Mouse (Mus musculus) ES-Bruce4 (cell line): Measurements from ENCODE around the gene Tpo.

Source experiments
- CTCF ChIP-seq: IDR thresholded peaks from one replicate; pipeline ENCODE4 v1.8.1; 2011; ENCODE audit warnings: low read depth, low read length
- POLR2A ChIP-seq: IDR thresholded peaks from one replicate; pipeline ENCODE4 v1.8.1; 2011; ENCODE audit warnings: low read length; ENCODE audit not compliant: insufficient read depth

DNA sequence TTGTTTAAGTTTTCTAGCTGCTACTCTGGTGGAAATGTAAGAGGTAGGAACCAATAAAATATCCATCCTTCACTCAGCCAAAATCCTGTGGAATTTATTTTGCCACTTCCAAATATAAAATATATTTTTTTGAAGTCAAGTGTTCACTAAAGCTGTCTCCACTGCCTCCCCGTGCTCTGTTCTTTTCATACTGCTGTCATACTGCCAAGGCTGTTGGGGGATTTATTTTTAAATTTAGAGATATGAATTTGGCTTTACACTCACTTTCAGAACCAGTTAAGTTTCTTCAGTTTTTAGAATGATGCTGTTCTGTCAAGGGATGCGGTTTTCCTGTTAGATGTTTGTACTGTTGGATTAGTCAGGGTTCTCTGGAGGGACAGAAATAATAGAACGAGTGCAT, 36.1 kb upstream of the Tpo start:
- TF ChIP-seq CTCF (no peak), POLR2A (no peak)
